Mouse (Mus musculus) layer of hippocampus, postnatal 25 days (tissue): ENCODE data around the gene Neurl3. TPM values are rescaled to one million over a fixed set of nuclear protein-coding genes. Genes with fewer than 3 reads are reported as not detected.
A peak's percentile ranks its signal among the peaks of the same experiment; 100 is the strongest.

ENCODE experiments used
- DNase-seq, 2 experiments: peaks; one replicate each; pipeline ENCODE4 v3.0.0; 2022; ENCODE audit warnings: mixed read lengths in 2 of 2, low spot score in 1 of 2; ENCODE audit errors: extremely low spot score in 1 of 2
- total RNA-seq, 2 experiments: library from RNA; stranded (reverse); gene quantifications; 2 replicates each; pipeline ENCODE4 v1.2.3; 2021

The Neurl3 gene
- total RNA-seq, 2 experiments from 2014 or later = 0.42 to 0.68 TPM

GRCm38 (mm10) chr1:36260418-36260817, 14.1 kb downstream of the Neurl3 start:
- no peak for DNase-seq

DNA sequence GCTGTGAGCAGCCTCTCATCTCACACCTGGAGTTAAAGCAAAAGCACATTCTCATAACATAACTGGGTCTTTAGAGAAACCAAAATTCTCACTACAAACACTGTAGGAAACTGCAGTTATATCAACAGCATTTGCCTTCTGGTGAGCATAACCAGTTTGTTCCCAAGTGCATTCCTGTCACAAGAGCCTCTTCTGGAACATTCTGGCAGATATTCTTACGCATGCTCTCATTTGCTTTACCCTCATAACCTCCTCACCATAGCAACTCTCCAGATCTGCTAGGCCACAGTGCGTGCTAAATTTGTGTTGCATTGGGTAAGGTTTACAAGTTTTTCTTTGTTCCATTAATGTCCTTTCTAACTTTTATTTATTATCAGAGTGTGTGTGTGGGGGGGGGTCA, 15.2 kb downstream of the Neurl3 start:
- no peak for DNase-seq

- DNase-seq = no peak
Measured at GRCm38 (mm10) chr1:36258631-36259030, 15.8 kb downstream of the Neurl3 start.

DNA sequence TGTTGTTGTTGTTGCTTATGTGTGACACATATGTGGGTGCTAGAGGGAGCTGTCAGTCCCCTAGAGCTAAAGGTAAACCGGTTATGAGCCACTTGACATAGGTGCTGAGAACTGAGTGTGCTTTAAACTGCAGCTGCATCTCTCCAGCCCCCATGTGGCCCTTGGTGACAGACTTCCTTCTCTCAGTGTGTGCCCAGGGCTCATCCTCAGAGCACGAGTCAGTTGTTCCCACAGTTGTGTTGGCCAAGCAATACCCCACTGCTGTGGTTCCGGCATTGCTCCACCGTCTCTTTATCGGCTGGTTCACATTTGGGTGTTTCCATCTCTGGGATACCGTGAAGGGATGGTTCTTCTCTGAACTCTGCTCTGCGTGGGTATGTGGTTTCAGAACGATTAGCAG, 17.2 kb downstream of the Neurl3 start:
- no peak for DNase-seq

DNA sequence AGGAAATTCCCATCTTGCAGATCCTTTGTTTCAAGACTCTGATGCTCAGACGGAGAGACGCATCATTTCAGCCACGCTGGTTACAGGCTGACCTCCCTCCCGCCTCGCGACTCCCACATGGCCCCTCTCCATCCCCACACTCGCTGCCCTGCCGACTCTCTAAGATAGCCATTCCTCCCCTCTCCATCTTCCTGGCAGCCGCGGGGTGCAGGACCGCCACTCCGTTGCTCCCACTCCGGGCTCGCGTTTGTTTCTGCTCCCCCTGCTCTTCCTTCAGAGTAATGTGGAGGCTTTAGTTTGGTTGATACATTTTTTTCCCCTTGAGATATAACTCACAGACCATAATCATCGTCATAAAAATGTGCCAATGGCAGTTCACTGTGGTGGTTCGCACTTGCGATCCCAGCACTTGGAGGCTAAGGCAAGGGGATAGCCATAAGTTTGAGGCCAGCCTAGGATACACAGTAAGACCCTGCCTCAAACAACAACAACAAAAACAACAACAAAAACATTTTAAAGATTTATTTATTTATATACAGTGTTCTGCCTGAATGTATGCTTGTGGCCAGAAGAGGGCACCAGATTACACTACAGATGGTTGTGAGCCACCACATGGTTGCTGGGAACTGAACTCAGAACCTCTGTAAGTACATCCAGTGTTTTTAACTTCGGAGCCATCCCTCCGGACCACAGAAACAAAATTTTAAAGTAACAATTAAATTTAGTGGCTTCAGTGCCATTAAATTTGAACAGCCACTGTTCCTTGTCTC, 18.4 kb downstream of the Neurl3 start:
- no peak for DNase-seq

- peak in 1 of 2 experiments; percentile 42 for DNase-seq
Measured at GRCm38 (mm10) chr1:36254635-36255360, 19.7 kb downstream of the Neurl3 start.

DNA sequence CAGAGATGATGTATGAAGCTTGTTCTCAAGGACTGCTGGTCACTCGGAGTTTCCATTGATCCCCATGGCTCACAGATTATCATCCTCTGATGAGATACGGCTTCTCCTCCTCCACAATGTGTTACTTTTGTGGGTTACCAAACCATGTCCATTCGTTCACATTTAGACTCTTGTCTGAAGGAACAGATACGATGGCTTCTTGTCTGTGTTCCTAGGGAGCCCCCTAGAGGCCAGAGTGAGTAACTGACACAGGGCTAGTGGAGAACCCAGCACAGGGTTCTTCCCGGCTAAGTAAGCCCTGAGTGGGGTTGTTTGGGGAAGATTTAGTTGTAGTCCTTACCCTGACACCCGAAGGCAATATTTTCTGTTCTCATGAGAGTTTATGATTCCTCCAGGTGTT, 21.7 kb downstream of the Neurl3 start:
- DNase-seq = peak; percentile 39 to 65

DNA sequence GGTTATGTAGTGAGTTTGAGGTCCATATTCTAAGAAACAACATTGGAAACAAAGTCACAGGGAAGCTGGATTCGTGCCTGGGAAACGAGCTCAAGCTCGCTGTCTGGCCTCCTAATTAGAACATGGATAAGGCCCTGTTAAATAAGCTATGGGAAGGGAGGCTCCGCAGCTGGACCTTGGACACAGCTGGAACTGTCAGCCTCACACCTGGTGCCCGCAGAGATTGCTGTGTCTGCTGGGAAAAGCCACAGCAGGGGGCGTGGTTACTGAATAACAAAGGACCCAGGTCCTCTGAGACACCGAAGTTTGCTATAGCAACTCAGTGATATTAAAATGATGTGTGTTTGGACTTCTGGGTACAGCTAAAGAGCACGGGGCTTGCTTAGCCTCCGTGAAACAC, 23.1 kb downstream of the Neurl3 start:
- DNase-seq = no peak

DNA sequence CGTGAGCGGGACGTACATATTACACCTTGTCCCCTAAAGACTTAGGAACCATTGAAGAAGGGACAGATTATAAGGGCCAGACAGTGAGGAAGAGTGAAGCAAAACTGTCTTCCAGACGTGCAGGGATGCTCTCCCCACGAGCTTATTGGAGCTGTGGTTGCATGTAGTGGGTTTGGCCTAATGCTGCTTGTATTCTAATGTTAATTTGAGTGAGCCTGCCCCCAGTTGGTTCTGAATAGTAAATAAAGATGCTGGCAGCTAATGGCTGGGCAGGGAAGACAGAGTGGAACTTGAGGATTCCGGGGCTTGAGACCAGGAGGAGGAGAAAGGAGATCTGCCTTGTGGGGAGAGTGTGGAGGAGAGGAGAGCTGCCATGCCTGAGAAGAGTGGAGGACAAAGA, 27.8 kb downstream of the Neurl3 start:
- DNase-seq = no peak

GRCm38 (mm10) chr1:36244828-36245215, 29.7 kb downstream of the Neurl3 start:
- no peak for DNase-seq

DNA sequence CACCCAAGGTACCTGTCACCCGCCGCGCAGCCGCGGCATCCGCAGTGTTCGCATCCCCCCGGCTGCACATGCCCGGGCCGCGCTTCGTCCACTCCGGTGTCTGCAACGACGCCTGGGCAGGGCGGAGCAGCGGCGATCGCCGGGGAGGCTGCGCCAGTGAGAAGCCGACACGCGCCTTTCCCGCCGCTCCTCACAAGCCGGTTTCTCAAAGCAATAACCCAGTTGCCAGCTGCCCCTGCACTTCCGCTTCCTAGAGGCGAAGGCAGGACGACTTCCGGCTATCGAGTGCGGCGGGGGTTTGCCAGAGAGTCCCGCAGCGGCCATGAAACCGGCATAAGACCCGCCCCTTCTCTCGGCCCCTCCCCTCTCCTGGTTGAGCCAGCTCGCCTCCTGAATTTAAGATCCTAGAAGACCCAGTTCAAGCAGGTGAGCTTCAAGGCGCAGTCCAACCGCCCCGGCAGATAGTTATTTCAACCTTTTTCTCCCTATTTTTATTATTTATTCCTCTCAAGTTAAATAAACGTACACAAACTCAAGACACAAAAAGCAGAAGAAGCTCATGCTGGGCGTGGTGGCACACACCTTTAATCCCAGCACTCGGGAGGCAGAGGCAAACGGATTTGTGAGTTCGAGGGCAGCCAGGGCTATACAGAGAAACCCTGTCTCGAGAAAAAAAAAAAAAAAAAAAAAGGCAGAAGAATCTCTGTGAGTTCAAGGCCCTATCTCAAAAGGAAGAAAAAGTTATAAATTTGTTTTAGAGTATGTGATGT, 30.2 kb downstream of the Neurl3 start, which contains the start of gene Uggt1:
Gene Uggt1, minus strand, starts transcription at position 663 of the 770 bp plus-strand sequence.
- DNase-seq = peak; percentile 79 to 82

GRCm38 (mm10) chr1:36243447-36244057, 30.9 kb downstream of the Neurl3 start:
- DNase-seq = no peak

- no peak for DNase-seq
Measured at GRCm38 (mm10) chr1:36241903-36242429, 32.5 kb downstream of the Neurl3 start.

GRCm38 (mm10) chr1:36240176-36240575, 34.3 kb downstream of the Neurl3 start:
- DNase-seq = no peak

DNA sequence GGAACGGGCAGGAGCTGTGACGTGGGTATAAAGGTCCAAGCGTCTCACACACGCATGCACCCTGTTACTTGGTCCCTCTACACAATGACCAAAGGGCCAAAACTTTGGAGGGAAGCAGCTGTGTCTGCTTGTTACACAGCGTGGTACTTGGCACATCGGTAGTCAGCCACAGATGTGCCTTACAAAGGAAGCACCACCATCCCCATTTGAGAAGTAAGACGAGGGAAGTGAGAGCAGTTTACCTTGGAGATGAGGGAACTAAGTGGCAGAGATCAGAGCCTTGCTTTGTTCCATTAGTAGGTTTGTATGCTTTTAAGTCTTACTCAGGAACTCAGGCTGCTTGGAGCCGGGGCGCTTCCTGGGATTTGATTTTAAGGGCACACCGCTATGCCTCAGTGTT, 35.1 kb downstream of the Neurl3 start:
- DNase-seq = no peak

GRCm38 (mm10) chr1:36235855-36236254, 38.6 kb downstream of the Neurl3 start:
- no peak for DNase-seq

- DNase-seq = no peak
Measured at GRCm38 (mm10) chr1:36235057-36235639, 39.3 kb downstream of the Neurl3 start.

GRCm38 (mm10) chr1:36233218-36233617, 41.3 kb downstream of the Neurl3 start:
- no peak for DNase-seq

GRCm38 (mm10) chr1:36230919-36231705, 43.4 kb downstream of the Neurl3 start:
- DNase-seq = no peak
